Mouse (Mus musculus): ENCODE data around the gene Maff.

- no peak for TF ChIP-seq GATA1 (IDR thresholded peaks at IDR 0.05; ENCODE audit: borderline replicate concordance, low read length)
- TF ChIP-seq FLI1 (IDR thresholded peaks at IDR 0.05; ENCODE audit: low read length), result no peak
These were observed 884 bp downstream of the Maff start for GRCm38 (mm10) chr15:79347165-79347844.

Data from megakaryocyte, embryonic 14.5 days (primary cell).